Mouse (Mus musculus) intestine, embryonic 15.5 days (tissue): ENCODE results near the gene Hipk2. TPM values are rescaled to one million over a fixed set of nuclear protein-coding genes. Genes with fewer than 3 reads are reported as not detected.
A peak's percentile ranks its signal among the peaks of the same experiment; 100 is the strongest.

ENCODE experiments used
- ATAC-seq: fragments of 200-750 bp; cut with Nextera tagmentation; 2 replicates; pipeline ENCODE4 v1.8.0; 2017; ENCODE audit warnings: moderate TSS enrichment, moderate library complexity
- H3K27ac ChIP-seq: fragments of 300-500 bp; sonication (generic); 2 replicates; pipeline ENCODE4 v1.5.1; 2015; ENCODE audit warnings: mild to moderate bottlenecking, inconsistent platforms
- H3K27me3 ChIP-seq: fragments of 300-500 bp; sonication (generic); replicated peaks from 2 replicates; pipeline ENCODE4 v1.6.1; 2015; ENCODE audit warnings: inconsistent platforms
- H3K36me3 ChIP-seq: fragments of 300-500 bp; sonication (generic); 2 replicates; pipeline ENCODE4 v1.6.1; 2015; ENCODE audit warnings: inconsistent platforms
- H3K4me1 ChIP-seq: fragments of 300-500 bp; sonication (generic); replicated peaks from 2 replicates; pipeline ENCODE4 v1.6.1; 2015; ENCODE audit warnings: inconsistent platforms
- H3K4me2 ChIP-seq: fragments of 300-500 bp; sonication (generic); replicated peaks from 2 replicates; pipeline ENCODE4 v1.6.1; 2015; ENCODE audit warnings: mild to moderate bottlenecking, inconsistent platforms
- H3K4me3 ChIP-seq: fragments of 300-500 bp; sonication (generic); replicated peaks from 2 replicates; pipeline ENCODE4 v1.5.1; 2015; ENCODE audit warnings: inconsistent platforms
- H3K9ac ChIP-seq: fragments of 300-500 bp; sonication (generic); 2 replicates; pipeline ENCODE4 v1.6.1; 2015; ENCODE audit warnings: inconsistent platforms
- H3K9me3 ChIP-seq: fragments of 300-500 bp; sonication (generic); 2 replicates; pipeline ENCODE4 v1.6.1; 2016; ENCODE audit warnings: inconsistent platforms
- WGBS: fragments of 180-500 bp; shearing (Covaris S2); methylation state at CpG from one replicate; pipeline ENCODE4 v1.1.7; 2015; 5-methylcytosine and 5-hydroxymethylcytosine counted together
- polyA plus RNA-seq: library from polyadenylated mRNA; unstranded; fragments of >200 nt; fragmentation: Nextera tagmentation; extraction: Ambion mirVana; gene quantifications from 2 replicates; pipeline ENCODE4 v1.2.1, GENCODE M21; 2015

The Hipk2 gene
- polyA plus RNA-seq, 1 experiment from 2014 or later: 20.2 TPM

DNA sequence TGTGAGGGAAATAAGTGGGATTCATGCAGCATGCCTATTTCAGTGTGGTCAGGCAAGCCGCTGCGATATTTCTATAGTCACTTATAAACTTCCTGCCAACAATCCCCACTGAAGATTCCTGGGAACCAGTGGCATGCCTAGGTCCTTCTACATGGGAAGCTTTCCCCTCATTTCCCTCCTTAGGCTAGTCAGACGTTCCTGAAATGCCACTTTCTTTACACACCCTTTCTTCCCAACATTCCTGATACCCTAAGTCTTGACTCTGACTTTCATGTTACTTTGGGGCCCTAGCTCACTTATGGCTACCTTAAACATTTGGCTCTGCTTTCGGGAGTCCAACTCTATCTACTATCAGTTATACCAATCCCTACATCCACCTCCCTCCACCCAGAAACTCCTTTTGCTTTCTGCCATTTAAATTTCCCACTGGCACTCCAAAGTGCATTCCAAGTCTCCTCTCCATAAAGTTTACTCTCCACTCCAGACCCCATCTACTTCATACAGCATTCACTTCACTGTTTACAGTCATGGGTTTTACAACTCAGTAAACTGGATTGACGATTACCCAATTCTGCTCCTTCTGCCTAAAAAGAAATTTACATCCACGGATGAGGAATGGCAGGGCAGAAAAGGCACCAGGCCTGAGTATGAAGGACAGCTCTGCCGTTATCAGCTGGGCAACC is 103.0 kb downstream of the Hipk2 start:
- peaks cover 10% of the 10 kb centered on the region for H3K4me1 ChIP-seq
- no peaks in the 10 kb centered on the region for H3K36me3 ChIP-seq
- no peak for ATAC-seq
- H3K9me3 ChIP-seq: no peaks in the 10 kb centered on the region
- no peak overlapping the region for H3K4me3 ChIP-seq
- no peak overlapping the region for H3K4me2 ChIP-seq
- no peak overlapping the region for H3K9ac ChIP-seq
- WGBS: 59% methylated on average over 7 of the region's 7 CpGs
- H3K27ac ChIP-seq: no peak overlapping the region
- no peaks in the 10 kb centered on the region for H3K27me3 ChIP-seq

GRCm38 (mm10) chr6:38771061-38771667 is 104.8 kb downstream of the Hipk2 start:
- Histone ChIP-seq H3K27me3 (no peaks in the 10 kb centered on the region), H3K4me2 (no peak overlapping the region), H3K9ac (no peak overlapping the region), H3K27ac (0 out of 2 replicates have a peak overlapping the region, but pooled peaks have one; percentile 27), H3K9me3 (no peaks in the 10 kb centered on the region), H3K4me3 (no peak overlapping the region), H3K36me3 (0 out of 2 replicates have a peak, but pooled peaks cover 3% of the 10 kb centered on the region), H3K4me1 (peaks cover 10% of the 10 kb centered on the region)
- ATAC-seq: peak; percentile 66
- 27% methylated on average over 4 of the region's 4 CpGs for WGBS

DNA sequence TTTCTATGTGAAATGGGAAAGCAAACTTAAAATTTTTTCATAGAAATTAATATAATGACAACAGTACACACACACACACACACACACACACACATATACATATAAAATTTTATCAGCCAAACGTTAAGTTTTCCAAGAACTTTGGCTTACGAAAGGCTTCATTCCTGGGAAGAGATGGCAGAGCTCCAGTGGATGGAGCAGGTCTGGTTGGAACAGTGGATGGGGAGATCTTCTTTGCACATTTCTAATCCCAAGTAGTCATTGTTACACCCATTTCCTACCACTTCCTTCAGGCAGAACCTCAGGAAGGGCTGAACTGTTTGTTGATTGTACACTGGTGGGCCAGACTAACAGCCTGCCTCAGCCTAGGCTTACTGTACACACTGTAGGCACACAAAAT is 106.3 kb downstream of the Hipk2 start:
- H3K9me3 ChIP-seq: no peaks in the 10 kb centered on the region
- H3K27me3 ChIP-seq: no peaks in the 10 kb centered on the region
- H3K4me2 ChIP-seq: no peak overlapping the region
- ATAC-seq: no peak
- no peak overlapping the region for H3K27ac ChIP-seq
- H3K36me3 ChIP-seq: 0 out of 2 replicates have a peak, but pooled peaks cover 3% of the 10 kb centered on the region
- no peak overlapping the region for H3K9ac ChIP-seq
- H3K4me1 ChIP-seq: peaks cover 10% of the 10 kb centered on the region
- WGBS: 84% methylated on average over 2 of the region's 2 CpGs
- no peak overlapping the region for H3K4me3 ChIP-seq

DNA sequence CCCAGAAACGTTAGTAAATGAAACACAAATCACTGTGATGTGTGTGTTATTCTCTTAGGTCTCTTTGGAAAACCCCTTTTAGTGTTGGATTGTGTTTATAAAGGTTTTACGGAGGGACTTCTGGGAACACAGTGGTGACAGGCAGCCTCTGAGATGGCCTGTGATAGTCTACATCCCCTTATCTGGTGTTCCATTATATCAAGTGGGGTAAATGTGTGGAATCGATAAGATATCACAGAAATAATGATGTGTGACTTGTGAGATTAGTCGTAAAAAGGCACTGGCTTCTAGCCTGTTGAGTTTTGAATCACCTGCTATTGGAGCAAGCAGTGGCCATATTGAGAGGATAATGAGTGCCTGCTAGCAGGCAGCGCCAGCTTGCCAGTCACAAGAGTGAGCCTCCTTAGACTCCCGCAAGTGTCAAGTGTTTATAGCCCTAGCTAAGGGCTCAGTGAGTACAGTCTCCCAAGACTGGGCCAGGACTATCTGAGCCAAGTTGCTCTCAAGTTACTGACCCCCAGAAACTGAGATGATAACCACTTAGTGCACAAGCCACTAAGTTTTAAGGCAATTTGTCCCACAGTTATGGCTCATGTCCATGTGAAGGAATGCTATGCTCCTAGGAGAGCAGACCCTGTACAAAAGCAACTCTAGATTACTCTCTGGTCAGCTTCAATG is 113.2 kb downstream of the Hipk2 start:
- H3K4me1 ChIP-seq: peaks cover 8% of the 10 kb centered on the region; the same call in 1 of the 2 replicates
- H3K4me3 ChIP-seq: no peak overlapping the region
- ATAC-seq: no peak
- H3K36me3 ChIP-seq: 0 out of 2 replicates have a peak, but pooled peaks cover 3% of the 10 kb centered on the region
- no peak overlapping the region for H3K4me2 ChIP-seq
- no peaks in the 10 kb centered on the region for H3K27me3 ChIP-seq
- no peak overlapping the region for H3K9ac ChIP-seq
- 62% methylated on average over 6 of the region's 6 CpGs for WGBS
- H3K9me3 ChIP-seq: no peaks in the 10 kb centered on the region
- H3K27ac ChIP-seq: no peak overlapping the region

DNA sequence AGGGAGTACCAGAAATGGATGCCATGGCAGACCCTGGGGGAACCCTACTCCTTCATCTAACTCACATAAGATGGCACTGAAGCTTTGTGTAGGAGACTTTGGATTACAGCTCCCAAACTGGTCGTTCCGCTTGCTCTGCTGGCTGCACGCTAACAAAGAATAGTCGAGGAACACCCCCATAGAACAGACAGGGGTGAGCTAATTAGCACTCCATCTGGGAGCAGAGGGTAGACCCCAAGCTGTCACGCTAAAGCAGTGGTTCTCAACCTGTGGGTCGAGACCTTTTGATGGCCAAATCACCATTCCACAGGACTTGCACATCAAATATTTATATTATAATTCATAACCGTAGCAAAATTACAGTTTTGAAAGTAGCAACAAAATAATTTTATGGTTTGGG is 114.0 kb downstream of the Hipk2 start:
- Histone ChIP-seq H3K4me3 (no peak overlapping the region), H3K9ac (no peak overlapping the region), H3K27me3 (no peaks in the 10 kb centered on the region), H3K4me2 (no peak overlapping the region), H3K36me3 (0 out of 2 replicates have a peak, but pooled peaks cover 3% of the 10 kb centered on the region), H3K4me1 (peaks cover 8% of the 10 kb centered on the region; the same call in 1 of the 2 replicates), H3K27ac (no peak overlapping the region), H3K9me3 (no peaks in the 10 kb centered on the region)
- no peak for ATAC-seq
- 82% methylated on average over 7 of the region's 7 CpGs for WGBS

- Histone ChIP-seq H3K4me3 (no peak overlapping the region), H3K36me3 (no peaks in the 10 kb centered on the region), H3K27ac (no peak overlapping the region), H3K4me2 (no peak overlapping the region), H3K9me3 (no peaks in the 10 kb centered on the region), H3K27me3 (no peaks in the 10 kb centered on the region), H3K4me1 (peaks cover 8% of the 10 kb centered on the region; the same call in 1 of the 2 replicates), H3K9ac (no peak overlapping the region)
- no peak for ATAC-seq
- WGBS: 66% methylated on average over 6 of the region's 6 CpGs
These were observed 114.9 kb downstream of the Hipk2 start for GRCm38 (mm10) chr6:38760911-38761706.

DNA sequence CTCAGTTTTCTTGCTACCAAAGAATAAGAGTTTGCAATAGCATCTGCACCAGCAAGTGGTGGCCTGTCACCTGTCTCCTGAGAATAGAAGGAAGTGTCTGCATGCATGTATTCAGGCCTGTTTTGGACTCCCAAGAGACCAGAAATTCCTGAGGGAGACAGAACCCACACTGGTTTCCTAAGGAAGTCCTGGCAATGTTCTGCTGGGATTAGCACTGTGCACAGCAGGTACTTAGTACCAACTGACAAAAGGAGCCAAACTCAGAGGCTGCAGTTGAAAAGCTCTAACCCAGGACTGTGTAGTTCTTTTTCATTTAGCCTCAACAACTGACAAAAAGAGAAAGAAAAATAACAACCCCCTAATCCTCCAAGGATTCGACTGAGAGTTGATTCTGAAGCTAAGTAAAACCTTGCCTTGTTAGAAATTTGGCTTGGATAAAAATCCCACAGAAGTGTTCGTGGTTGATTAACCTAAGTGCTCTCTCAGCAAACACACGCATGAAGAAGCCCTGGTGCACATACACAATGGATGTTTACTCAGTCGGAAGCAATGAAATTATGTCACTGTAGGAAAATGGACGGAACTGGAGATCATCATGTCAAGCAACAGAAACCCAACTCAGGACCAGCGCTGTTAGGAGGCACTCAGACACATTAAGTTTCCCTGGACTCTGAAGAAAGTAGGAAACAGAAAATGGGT is 115.9 kb downstream of the Hipk2 start:
- ATAC-seq: no peak
- Histone ChIP-seq H3K27ac (no peak overlapping the region), H3K9ac (no peak overlapping the region), H3K4me3 (no peak overlapping the region), H3K4me2 (no peak overlapping the region), H3K27me3 (no peaks in the 10 kb centered on the region), H3K4me1 (peaks cover 8% of the 10 kb centered on the region; the same call in 1 of the 2 replicates), H3K36me3 (no peaks in the 10 kb centered on the region), H3K9me3 (no peaks in the 10 kb centered on the region)
- 60% methylated on average over 6 of the region's 6 CpGs for WGBS

DNA sequence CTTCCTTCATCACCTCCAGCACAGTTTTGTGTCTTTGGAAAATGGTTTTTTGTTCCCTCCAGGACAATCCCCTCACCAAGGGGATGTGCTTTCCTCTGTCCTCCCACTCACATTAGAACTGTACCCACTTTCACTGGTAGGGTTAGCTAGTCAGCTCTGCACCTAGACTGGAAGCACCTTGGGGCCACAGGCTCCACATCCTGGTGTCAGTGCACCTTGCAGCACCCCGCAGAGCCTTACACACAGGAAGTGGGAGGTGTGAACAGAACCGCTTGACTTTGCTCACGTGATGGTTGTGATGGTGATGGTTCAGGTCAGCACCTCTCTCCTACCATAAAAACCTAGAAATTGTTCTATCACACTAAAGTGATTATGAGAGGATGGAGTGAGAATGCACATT is 116.8 kb downstream of the Hipk2 start:
- 84% methylated on average over 3 of the region's 3 CpGs for WGBS
- H3K4me3 ChIP-seq: no peak overlapping the region
- no peaks in the 10 kb centered on the region for H3K9me3 ChIP-seq
- H3K27ac ChIP-seq: no peak overlapping the region
- no peak overlapping the region for H3K9ac ChIP-seq
- no peaks in the 10 kb centered on the region for H3K36me3 ChIP-seq
- H3K4me1 ChIP-seq: peaks cover 8% of the 10 kb centered on the region; the same call in 1 of the 2 replicates
- no peak overlapping the region for H3K4me2 ChIP-seq
- no peaks in the 10 kb centered on the region for H3K27me3 ChIP-seq
- no peak for ATAC-seq

GRCm38 (mm10) chr6:38757597-38757996 is 118.4 kb downstream of the Hipk2 start:
- Histone ChIP-seq H3K4me2 (no peak overlapping the region), H3K4me1 (peaks cover 5% of the 10 kb centered on the region; the same call in 1 of the 2 replicates), H3K27me3 (no peaks in the 10 kb centered on the region), H3K9ac (no peak overlapping the region), H3K4me3 (no peak overlapping the region), H3K36me3 (no peaks in the 10 kb centered on the region), H3K9me3 (no peaks in the 10 kb centered on the region), H3K27ac (no peak overlapping the region)
- 76% methylated on average over 2 of the region's 2 CpGs for WGBS
- 0 out of 2 replicates have a peak, but pooled peaks have one; percentile 50 for ATAC-seq

GRCm38 (mm10) chr6:38756968-38757367 is 119.0 kb downstream of the Hipk2 start:
- 75% methylated on average over 4 of the region's 4 CpGs for WGBS
- H3K27me3 ChIP-seq: no peaks in the 10 kb centered on the region
- H3K4me3 ChIP-seq: no peak overlapping the region
- H3K9ac ChIP-seq: no peak overlapping the region
- no peaks in the 10 kb centered on the region for H3K36me3 ChIP-seq
- no peaks in the 10 kb centered on the region for H3K9me3 ChIP-seq
- H3K27ac ChIP-seq: no peak overlapping the region
- peaks cover 7% of the 10 kb centered on the region; the same call in 1 of the 2 replicates for H3K4me1 ChIP-seq
- ATAC-seq: no peak
- no peak overlapping the region for H3K4me2 ChIP-seq

- Histone ChIP-seq H3K9me3 (no peaks in the 10 kb centered on the region), H3K4me3 (no peak overlapping the region), H3K9ac (no peak overlapping the region), H3K4me1 (peaks cover 5% of the 10 kb centered on the region; the same call in 1 of the 2 replicates), H3K4me2 (no peak overlapping the region), H3K36me3 (no peaks in the 10 kb centered on the region), H3K27me3 (no peaks in the 10 kb centered on the region), H3K27ac (no peak overlapping the region)
- WGBS: 83% methylated on average over 2 of the region's 2 CpGs
- ATAC-seq: no peak
These were observed 120.0 kb downstream of the Hipk2 start for GRCm38 (mm10) chr6:38755961-38756360.
